Mouse (Mus musculus) ES-Bruce4 (cell line): ENCODE measurements at regions not wholly inside any gene's neighbourhood (a gene's known extent, or its start where the extent isn't known, plus 50 kb on each side); places are given as distances from the start of the nearest gene placed in this dataset.

Experiments
- H3K27ac ChIP-seq: 2 replicates; pipeline ENCODE4 v1.5.1; 2012; ENCODE audit warnings: low read length, inconsistent platforms; ENCODE audit not compliant: insufficient read depth
- H3K27me3 ChIP-seq: 2 replicates; pipeline ENCODE4 v1.6.1; 2012; ENCODE audit warnings: mild to moderate bottlenecking, low read length, inconsistent platforms; ENCODE audit not compliant: control insufficient read depth, poor library complexity, insufficient read depth, severe bottlenecking
- H3K36me3 ChIP-seq: 2 replicates; pipeline ENCODE4 v1.6.1; 2012; ENCODE audit warnings: inconsistent platforms, mild to moderate bottlenecking, low read length, moderate library complexity; ENCODE audit not compliant: control insufficient read depth, poor library complexity, insufficient read depth, severe bottlenecking
- H3K4me1 ChIP-seq: one replicate; pipeline ENCODE4 v1.8.1; 2011; ENCODE audit warnings: low read length; ENCODE audit not compliant: control insufficient read depth, insufficient read depth
- H3K4me3 ChIP-seq: 2 replicates; pipeline ENCODE4 v1.5.1; 2011; ENCODE audit warnings: low read depth, mild to moderate bottlenecking, low read length
- H3K9ac ChIP-seq: 2 replicates; pipeline ENCODE4 v1.6.1; 2012; ENCODE audit warnings: low read depth, mild to moderate bottlenecking, inconsistent platforms; ENCODE audit not compliant: poor library complexity, severe bottlenecking
- H3K9me3 ChIP-seq: replicated peaks from 2 replicates; pipeline ENCODE4 v1.6.1; 2012; ENCODE audit warnings: mild to moderate bottlenecking, low read length, inconsistent platforms; ENCODE audit not compliant: control insufficient read depth, poor library complexity, insufficient read depth, severe bottlenecking
- CTCF ChIP-seq: IDR thresholded peaks from one replicate; pipeline ENCODE4 v1.8.1; 2011; ENCODE audit warnings: low read depth, low read length
- EP300 ChIP-seq: IDR thresholded peaks from 2 replicates; pipeline ENCODE4 v1.6.1; 2011; ENCODE audit warnings: low read depth, low read length; ENCODE audit not compliant: insufficient read depth
- POLR2A ChIP-seq: IDR thresholded peaks from one replicate; pipeline ENCODE4 v1.8.1; 2011; ENCODE audit warnings: low read length; ENCODE audit not compliant: insufficient read depth

GRCm38 (mm10) chr4:95319036-95319435, 238.3 kb upstream of the Fggy start:
- Histone ChIP-seq H3K36me3 (no peaks in the 10 kb centered on the region), H3K4me3 (no peak overlapping the region), H3K9me3 (no peaks in the 10 kb centered on the region), H3K9ac (no peak overlapping the region), H3K27me3 (no peaks in the 10 kb centered on the region), H3K4me1 (peaks cover 1% of the 10 kb centered on the region), H3K27ac (no peak overlapping the region)
- TF ChIP-seq CTCF (no peak), POLR2A (no peak), EP300 (no peak)

- H3K9ac ChIP-seq = no peak overlapping the region
- no peak overlapping the region for H3K27ac ChIP-seq
- H3K27me3 ChIP-seq = no peaks in the 10 kb centered on the region
- no peaks in the 10 kb centered on the region for H3K9me3 ChIP-seq
- no peaks in the 10 kb centered on the region for H3K4me1 ChIP-seq
- H3K4me3 ChIP-seq = no peak overlapping the region
- no peaks in the 10 kb centered on the region for H3K36me3 ChIP-seq
- TF ChIP-seq CTCF (no peak), POLR2A (no peak), EP300 (no peak)
These were observed 231.4 kb upstream of the Fggy start for GRCm38 (mm10) chr4:95325861-95326260.

- H3K9ac ChIP-seq = no peak overlapping the region
- H3K9me3 ChIP-seq = no peaks in the 10 kb centered on the region
- no peak overlapping the region for H3K27ac ChIP-seq
- no peak overlapping the region for H3K4me3 ChIP-seq
- no peaks in the 10 kb centered on the region for H3K36me3 ChIP-seq
- no peaks in the 10 kb centered on the region for H3K4me1 ChIP-seq
- no peaks in the 10 kb centered on the region; the same call in 1 of the 2 replicates for H3K27me3 ChIP-seq
- TF ChIP-seq POLR2A (no peak), EP300 (no peak), CTCF (no peak)
These were observed 217.5 kb upstream of the Fggy start for GRCm38 (mm10) chr4:95339822-95340221.

GRCm38 (mm10) chr4:95340926-95341325, 216.4 kb upstream of the Fggy start:
- TF ChIP-seq CTCF (no peak), EP300 (no peak), POLR2A (no peak)
- Histone ChIP-seq H3K4me3 (no peak overlapping the region), H3K36me3 (no peaks in the 10 kb centered on the region), H3K4me1 (no peaks in the 10 kb centered on the region), H3K27me3 (no peaks in the 10 kb centered on the region; the same call in 1 of the 2 replicates), H3K9ac (no peak overlapping the region), H3K27ac (no peak overlapping the region), H3K9me3 (no peaks in the 10 kb centered on the region)

- Histone ChIP-seq H3K9me3 (no peaks in the 10 kb centered on the region), H3K9ac (no peak overlapping the region), H3K4me3 (no peak overlapping the region), H3K27me3 (no peaks in the 10 kb centered on the region), H3K4me1 (no peaks in the 10 kb centered on the region), H3K27ac (no peak overlapping the region), H3K36me3 (no peaks in the 10 kb centered on the region)
- TF ChIP-seq CTCF (no peak), EP300 (no peak), POLR2A (no peak)
These were observed 210.5 kb upstream of the Fggy start for GRCm38 (mm10) chr4:95346722-95347197.

DNA sequence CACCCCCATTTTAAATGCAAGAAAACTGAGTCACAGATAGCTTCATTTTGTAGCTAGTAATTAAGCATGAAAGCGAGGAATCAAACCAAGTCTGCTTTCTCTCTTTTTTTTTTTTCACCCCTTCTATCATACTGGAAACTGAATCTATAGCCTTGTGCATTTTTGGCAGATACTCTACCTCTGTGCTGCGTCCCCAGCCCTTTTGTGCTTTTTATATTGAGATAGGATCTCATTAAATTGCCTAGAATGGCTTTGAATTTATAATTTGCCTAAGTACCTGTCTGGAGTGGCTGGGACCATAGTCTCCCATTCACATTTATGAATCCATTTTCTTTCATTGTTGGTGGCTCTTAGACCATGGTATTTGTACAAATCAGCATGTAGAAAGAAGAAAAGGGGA, 209.9 kb upstream of the Fggy start:
- no peaks in the 10 kb centered on the region for H3K9me3 ChIP-seq
- H3K9ac ChIP-seq = no peak overlapping the region
- no peaks in the 10 kb centered on the region for H3K27me3 ChIP-seq
- H3K27ac ChIP-seq = no peak overlapping the region
- no peak overlapping the region for H3K4me3 ChIP-seq
- TF ChIP-seq POLR2A = no peak
- TF ChIP-seq EP300 = no peak
- TF ChIP-seq CTCF = no peak
- H3K4me1 ChIP-seq = no peaks in the 10 kb centered on the region
- no peaks in the 10 kb centered on the region for H3K36me3 ChIP-seq
